Mouse (Mus musculus) frontal cortex, postnatal 36 days (tissue): ENCODE results near the gene Atxn1.

ENCODE experiments used
- DNase-seq, 2 experiments: peaks; one replicate each; pipeline ENCODE4 v3.0.0; 2022; ENCODE audit warnings: low spot score in 2 of 2

Gene Atxn1

GRCm38 (mm10) chr13:45775516-45775915 lies 189.3 kb downstream of the Atxn1 start:
- DNase-seq, result no peak

GRCm38 (mm10) chr13:45773381-45774168 lies 191.2 kb downstream of the Atxn1 start:
- no peak for DNase-seq

- DNase-seq, result peak in 1 of 2 experiments; percentile 62
Observed at GRCm38 (mm10) chr13:45769757-45770156, 195.1 kb downstream of the Atxn1 start.

- DNase-seq, result no peak
Observed at GRCm38 (mm10) chr13:45768250-45768649, 196.6 kb downstream of the Atxn1 start.

- DNase-seq, result no peak
Observed at GRCm38 (mm10) chr13:45764354-45764753, 200.5 kb downstream of the Atxn1 start.

GRCm38 (mm10) chr13:45762278-45762677 lies 202.5 kb downstream of the Atxn1 start:
- DNase-seq, result no peak

GRCm38 (mm10) chr13:45754483-45754882 lies 210.3 kb downstream of the Atxn1 start:
- no peak for DNase-seq

GRCm38 (mm10) chr13:45752498-45752897 lies 212.3 kb downstream of the Atxn1 start:
- no peak for DNase-seq

GRCm38 (mm10) chr13:45751231-45751630 lies 213.6 kb downstream of the Atxn1 start:
- no peak for DNase-seq

GRCm38 (mm10) chr13:45750627-45751026 lies 214.2 kb downstream of the Atxn1 start:
- DNase-seq, result no peak

- no peak for DNase-seq
Observed at GRCm38 (mm10) chr13:45749937-45750336, 214.9 kb downstream of the Atxn1 start.

GRCm38 (mm10) chr13:45749222-45749621 lies 215.6 kb downstream of the Atxn1 start:
- no peak for DNase-seq

- DNase-seq, result no peak
Observed at GRCm38 (mm10) chr13:45748691-45749090, 216.1 kb downstream of the Atxn1 start.

GRCm38 (mm10) chr13:45745851-45746773 lies 218.7 kb downstream of the Atxn1 start:
- no peak for DNase-seq

GRCm38 (mm10) chr13:45744803-45745432 lies 219.9 kb downstream of the Atxn1 start:
- peak; percentile 52 to 74 for DNase-seq

- DNase-seq, result no peak
Observed at GRCm38 (mm10) chr13:45743848-45744247, 221.0 kb downstream of the Atxn1 start.

- no peak for DNase-seq
Observed at GRCm38 (mm10) chr13:45740369-45740768, 224.4 kb downstream of the Atxn1 start.

GRCm38 (mm10) chr13:45736241-45736640 lies 228.6 kb downstream of the Atxn1 start:
- DNase-seq, result no peak

GRCm38 (mm10) chr13:45735802-45736201 lies 229.0 kb downstream of the Atxn1 start:
- no peak for DNase-seq

- no peak for DNase-seq
Observed at GRCm38 (mm10) chr13:45734531-45734930, 230.3 kb downstream of the Atxn1 start.

- DNase-seq, result no peak
Observed at GRCm38 (mm10) chr13:45732590-45732989, 232.2 kb downstream of the Atxn1 start.

- DNase-seq, result no peak
Observed at GRCm38 (mm10) chr13:45726917-45727316, 237.9 kb downstream of the Atxn1 start.
